Mouse (Mus musculus) cerebellum, adult 9-10 months (tissue): ENCODE results near the gene Phox2a.
A peak's percentile ranks its signal among the peaks of the same experiment; 100 is the strongest.

Source experiments
- DNase-seq: peaks from one replicate; pipeline ENCODE4 v3.0.0; 2022

The Phox2a gene

GRCm38 (mm10) chr7:101837606-101838471, 19.7 kb downstream of the Phox2a start, which contains the start of gene Inppl1:
Inppl1 (minus strand) TSS chr7:101838229.
- DNase-seq = peak; percentile 89

GRCm38 (mm10) chr7:101844186-101844585, 26.1 kb downstream of the Phox2a start:
- DNase-seq = no peak

DNA sequence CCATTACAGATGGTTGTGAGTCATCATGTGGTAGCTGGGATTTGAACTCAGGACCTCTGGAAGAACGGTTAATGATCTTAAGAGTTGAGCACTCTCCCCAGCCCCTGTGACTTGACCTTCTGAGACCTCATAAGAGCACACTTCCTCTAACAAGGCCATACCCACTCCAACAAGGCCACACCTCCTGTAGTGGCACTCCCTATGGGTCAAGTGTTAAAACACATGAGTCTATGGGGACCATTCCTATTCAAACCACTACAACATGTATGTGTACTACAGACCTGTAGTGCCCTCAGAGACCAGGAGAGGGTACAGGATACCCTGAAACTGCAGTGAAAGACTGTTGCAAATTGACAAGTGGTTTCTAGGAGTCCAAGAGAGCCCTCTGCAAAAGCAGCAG, 29.8 kb downstream of the Phox2a start:
- no peak for DNase-seq

- DNase-seq = no peak
Measured at GRCm38 (mm10) chr7:101851689-101852088, 33.6 kb downstream of the Phox2a start.

DNA sequence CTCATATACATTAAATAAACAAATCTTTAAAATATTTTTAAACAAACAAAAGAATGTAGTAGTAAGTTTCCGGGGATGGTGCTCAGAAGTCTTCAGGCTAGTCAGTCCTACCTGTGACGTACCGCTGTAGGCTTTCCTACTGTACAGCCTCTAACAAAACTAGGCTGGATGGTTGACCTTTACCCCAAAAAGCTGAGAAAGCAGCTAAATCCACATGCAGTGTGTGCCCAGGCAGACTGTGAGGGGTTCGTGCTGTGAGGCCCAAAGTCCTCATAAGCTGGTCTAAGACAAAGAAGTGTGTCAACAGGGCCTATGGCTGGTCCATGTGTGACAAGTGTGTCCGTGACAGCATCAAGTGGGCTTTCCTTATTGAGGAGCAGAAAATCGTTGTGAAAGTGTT, 34.7 kb downstream of the Phox2a start:
- DNase-seq = no peak

GRCm38 (mm10) chr7:101853816-101854215, 35.7 kb downstream of the Phox2a start:
- no peak for DNase-seq

GRCm38 (mm10) chr7:101857094-101857493, 39.0 kb downstream of the Phox2a start, which contains the start of gene Folr2:
Folr2 (minus strand) TSS chr7:101857194.
- no peak for DNase-seq

DNA sequence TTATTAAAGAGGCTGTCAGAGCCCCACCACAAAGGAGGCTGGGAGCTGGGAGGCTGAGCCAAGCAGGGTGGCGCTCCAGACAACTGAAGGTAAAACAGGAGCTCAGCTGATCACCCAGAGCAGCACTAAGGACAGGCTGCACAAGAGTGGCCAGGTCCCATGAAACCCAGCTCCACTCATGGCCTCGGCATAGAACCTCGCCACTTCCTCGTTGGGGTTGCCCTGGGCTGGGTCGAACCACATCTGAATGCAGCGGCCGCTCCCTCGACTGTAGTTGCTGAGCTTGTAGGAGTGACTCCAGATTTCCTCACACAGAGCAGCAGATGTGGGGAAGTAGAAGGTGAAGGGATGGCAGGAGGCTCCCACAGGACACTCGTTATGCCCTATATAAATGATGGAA, 40.2 kb downstream of the Phox2a start:
- no peak for DNase-seq

DNA sequence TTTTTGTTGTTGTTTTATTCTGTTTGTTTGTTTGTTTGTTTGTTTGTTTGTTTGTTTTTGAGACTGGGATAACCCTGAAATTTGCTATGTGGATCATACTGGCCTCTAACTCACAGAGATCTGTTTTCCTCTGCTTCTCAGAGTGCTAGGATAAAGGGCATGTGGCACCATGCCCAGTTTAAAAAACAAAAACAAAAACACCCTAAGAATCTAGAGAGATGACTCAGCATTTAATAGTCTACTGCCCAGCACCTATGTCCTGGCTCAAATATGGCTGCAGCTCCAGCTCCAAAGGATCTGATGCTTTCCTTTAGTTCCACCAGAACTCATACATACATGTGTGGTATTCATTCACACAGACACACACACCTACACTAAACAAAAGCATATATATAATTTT, 42.9 kb downstream of the Phox2a start:
- DNase-seq = no peak

GRCm38 (mm10) chr7:101862291-101862690, 44.2 kb downstream of the Phox2a start:
- DNase-seq = no peak

DNA sequence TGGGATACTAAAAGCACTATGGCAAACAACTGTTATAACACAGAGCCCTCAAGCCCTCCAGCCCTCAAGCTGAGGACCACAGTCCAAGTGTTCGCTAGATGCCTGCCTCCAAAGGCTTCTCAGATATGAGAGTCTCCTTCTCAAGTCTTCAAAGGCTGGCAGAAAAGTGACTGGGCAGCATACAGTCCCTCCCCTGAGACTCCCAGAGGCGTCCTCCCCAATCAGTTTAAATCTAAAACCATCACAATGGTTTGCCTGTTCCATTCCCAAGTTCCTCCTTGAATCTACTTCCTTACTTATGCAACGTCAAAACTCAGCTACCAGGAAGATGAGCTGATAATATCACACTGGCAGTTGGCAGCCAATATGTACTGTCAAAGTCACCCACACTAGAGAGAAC, 45.3 kb downstream of the Phox2a start, which contains the start of gene Anapc15:
Anapc15 (plus strand) TSS at position 301 of the 400 bp plus-strand sequence.
- no peak for DNase-seq

DNA sequence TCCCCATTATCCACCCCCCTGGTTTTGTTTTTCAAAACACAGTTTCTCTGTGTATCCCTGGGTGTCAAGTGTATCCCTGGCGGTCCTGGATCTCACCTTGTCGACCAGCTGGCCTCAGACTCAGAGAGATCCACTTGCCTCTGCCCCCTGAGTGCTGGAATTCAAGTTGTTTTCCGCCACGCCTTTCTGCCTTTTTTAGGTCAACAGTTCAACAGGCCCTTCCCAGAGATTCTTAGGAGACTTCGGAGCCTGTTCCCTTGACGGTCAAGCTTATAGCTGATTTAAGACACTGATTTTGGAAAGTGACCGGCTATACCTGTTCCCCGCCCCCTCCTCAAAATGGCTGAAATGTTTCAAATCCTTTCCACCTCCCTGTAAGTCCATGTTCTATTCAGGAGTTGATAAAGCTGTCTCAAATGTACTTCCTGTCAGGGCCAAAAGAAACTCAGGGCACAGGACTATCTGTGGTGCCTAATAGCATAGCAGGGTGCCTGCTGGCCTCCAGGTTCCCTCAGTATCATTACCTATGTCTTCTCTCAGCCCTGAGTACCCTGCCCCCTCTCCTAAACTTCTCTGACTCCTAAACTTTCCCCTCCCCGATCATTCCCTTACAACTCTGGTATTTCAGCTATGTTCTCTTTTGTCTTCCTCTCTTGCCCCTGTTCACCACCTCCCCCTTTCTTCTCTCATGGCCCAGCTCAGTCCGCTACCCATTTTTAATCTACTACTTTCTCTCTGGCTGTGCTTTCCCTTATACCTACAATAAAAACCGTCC, 48.6 kb downstream of the Phox2a start:
- DNase-seq = no peak

DNA sequence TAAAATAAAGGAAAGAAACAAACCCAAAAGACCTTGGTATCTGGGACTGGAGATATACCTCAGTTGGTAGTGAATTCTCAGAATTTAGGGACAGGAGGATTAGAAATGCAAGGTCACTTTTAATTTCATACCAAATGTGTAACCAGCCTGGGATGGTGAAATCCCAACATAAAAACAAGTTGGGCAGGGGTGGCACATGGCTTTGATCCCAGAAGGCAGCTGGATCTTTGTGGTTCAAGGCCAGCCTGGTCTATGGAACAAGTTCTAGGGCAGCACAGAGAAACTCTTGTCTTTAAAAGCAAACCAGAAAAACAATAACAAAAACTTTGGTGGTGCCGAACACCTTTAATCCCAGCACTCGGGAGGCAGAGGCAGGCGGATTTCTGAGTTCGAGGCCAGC, 49.4 kb downstream of the Phox2a start:
- DNase-seq = no peak

GRCm38 (mm10) chr7:101868241-101869162, 50.4 kb downstream of the Phox2a start:
- no peak for DNase-seq

- no peak for DNase-seq
Measured at GRCm38 (mm10) chr7:101869163-101869500, 51.0 kb downstream of the Phox2a start.

DNA sequence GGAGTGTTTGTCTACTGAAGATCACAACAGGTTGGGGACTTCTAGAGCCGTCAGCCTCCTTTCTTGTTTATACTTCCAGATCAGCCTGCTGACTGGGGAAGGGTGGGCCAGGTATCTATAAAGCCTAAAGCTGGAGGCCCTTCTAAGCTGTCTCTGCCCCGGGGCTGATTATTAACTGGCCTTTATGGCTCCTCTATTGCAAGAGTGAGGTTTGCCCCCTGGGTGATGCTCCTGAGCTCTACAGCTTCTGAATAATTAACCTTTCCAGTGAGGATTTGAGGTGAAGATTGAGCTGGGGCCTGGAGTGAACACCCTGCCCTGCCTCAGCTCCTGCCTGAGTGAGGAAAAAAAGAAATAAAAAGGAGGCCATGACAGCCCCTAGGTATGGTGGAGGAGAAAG, 52.5 kb downstream of the Phox2a start, which contains the start of gene Folr1:
Folr1 (minus strand) TSS at position 160 of the 400 bp plus-strand sequence.
- DNase-seq = no peak

- DNase-seq = no peak
Measured at GRCm38 (mm10) chr7:101871296-101871695, 53.2 kb downstream of the Phox2a start.
